Mouse (Mus musculus) cerebellum, postnatal 36 days (tissue): ENCODE data around the gene Trp53tg5.

Source experiments
- DNase-seq, 2 experiments: peaks; one replicate each; pipeline ENCODE4 v3.0.0; 2021 to 2022; ENCODE audit warnings: mixed read lengths in 2 of 2

Gene Trp53tg5

GRCm38 (mm10) chr2:164496331-164496730, 22.8 kb upstream of the Trp53tg5 start:
- no peak for DNase-seq

GRCm38 (mm10) chr2:164494126-164494525, 20.6 kb upstream of the Trp53tg5 start:
- no peak for DNase-seq

- DNase-seq: peak; percentile 71 to 74
These were observed 14.3 kb upstream of the Trp53tg5 start for GRCm38 (mm10) chr2:164487812-164488211.

GRCm38 (mm10) chr2:164487115-164487527, 13.6 kb upstream of the Trp53tg5 start:
- no peak for DNase-seq

GRCm38 (mm10) chr2:164486258-164487114, 13.0 kb upstream of the Trp53tg5 start:
- DNase-seq: peak; percentile 74 to 82

GRCm38 (mm10) chr2:164485681-164486257, 12.2 kb upstream of the Trp53tg5 start, which contains the start of gene Dbndd2:
Gene Dbndd2, plus strand, starts transcription at chr2:164486106.
- DNase-seq: no peak

- peak; percentile 38 to 59 for DNase-seq
These were observed 3.3 kb downstream of the Trp53tg5 start for GRCm38 (mm10) chr2:164470254-164470653.

- DNase-seq: no peak
These were observed 6.7 kb downstream of the Trp53tg5 start for GRCm38 (mm10) chr2:164466787-164467186.

GRCm38 (mm10) chr2:164465161-164465560, 8.4 kb downstream of the Trp53tg5 start:
- DNase-seq: no peak

- peak; percentile 96 for DNase-seq
These were observed 12.6 kb downstream of the Trp53tg5 start, which contains the start of gene Gm20458 for GRCm38 (mm10) chr2:164460745-164461551. Gene Gm20458, plus strand, starts transcription at chr2:164460967.

GRCm38 (mm10) chr2:164458535-164458934, 15.0 kb downstream of the Trp53tg5 start:
- DNase-seq: no peak

GRCm38 (mm10) chr2:164457942-164458341, 15.6 kb downstream of the Trp53tg5 start:
- DNase-seq: no peak

- DNase-seq: no peak
These were observed 16.6 kb downstream of the Trp53tg5 start, which contains the start of gene Sys1 for GRCm38 (mm10) chr2:164456864-164457300. Gene Sys1, plus strand, starts transcription at chr2:164456964.

GRCm38 (mm10) chr2:164456413-164456812, 17.1 kb downstream of the Trp53tg5 start:
- DNase-seq: no peak

GRCm38 (mm10) chr2:164455421-164456190, 17.9 kb downstream of the Trp53tg5 start:
- no peak for DNase-seq

- DNase-seq: no peak
These were observed 18.7 kb downstream of the Trp53tg5 start for GRCm38 (mm10) chr2:164454846-164455245.

GRCm38 (mm10) chr2:164453887-164454500, 19.5 kb downstream of the Trp53tg5 start:
- no peak for DNase-seq

GRCm38 (mm10) chr2:164453047-164453757, 20.3 kb downstream of the Trp53tg5 start:
- no peak for DNase-seq

- no peak for DNase-seq
These were observed 21.4 kb downstream of the Trp53tg5 start for GRCm38 (mm10) chr2:164452000-164452676.

GRCm38 (mm10) chr2:164449341-164450042, 24.0 kb downstream of the Trp53tg5 start:
- no peak for DNase-seq
